Mouse (Mus musculus): ENCODE data around the gene Pced1b.
"Not testable (repeated sequence)": the region's sequence is repeated elsewhere in the genome, so short reads cannot be mapped to it uniquely, and the experiment has no call there.

The Pced1b gene

GRCm38 (mm10) chr15:97342945-97343344 lies 96.0 kb downstream of the Pced1b start:
- no peak for DNase-seq (ENCODE audit: low spot score)

GRCm38 (mm10) chr15:97343921-97344320 lies 97.0 kb downstream of the Pced1b start:
- no peak for DNase-seq (ENCODE audit: low spot score)

GRCm38 (mm10) chr15:97345110-97345509 lies 98.2 kb downstream of the Pced1b start:
- DNase-seq (ENCODE audit: low spot score), result no peak

- no peak for DNase-seq (ENCODE audit: low spot score)
These were observed 99.0 kb downstream of the Pced1b start for GRCm38 (mm10) chr15:97345917-97346316.

GRCm38 (mm10) chr15:97346413-97346812 lies 99.5 kb downstream of the Pced1b start:
- no peak for DNase-seq (ENCODE audit: low spot score)

- no peak for DNase-seq (ENCODE audit: low spot score)
These were observed 100.0 kb downstream of the Pced1b start for GRCm38 (mm10) chr15:97346897-97347296.

- DNase-seq (ENCODE audit: low spot score), result no peak
These were observed 101.8 kb downstream of the Pced1b start for GRCm38 (mm10) chr15:97348566-97349315.

GRCm38 (mm10) chr15:97350528-97350927 lies 103.6 kb downstream of the Pced1b start:
- DNase-seq (ENCODE audit: low spot score), result no peak

GRCm38 (mm10) chr15:97351016-97351415 lies 104.1 kb downstream of the Pced1b start:
- peak; percentile 10 for DNase-seq (ENCODE audit: low spot score)

GRCm38 (mm10) chr15:97351681-97352080 lies 104.8 kb downstream of the Pced1b start:
- no peak for DNase-seq (ENCODE audit: low spot score)

- no peak for DNase-seq (ENCODE audit: low spot score)
These were observed 108.9 kb downstream of the Pced1b start for GRCm38 (mm10) chr15:97355676-97356303.

- no peak for DNase-seq (ENCODE audit: low spot score)
These were observed 110.1 kb downstream of the Pced1b start for GRCm38 (mm10) chr15:97357016-97357415.

GRCm38 (mm10) chr15:97360842-97361770 lies 114.2 kb downstream of the Pced1b start:
- DNase-seq (ENCODE audit: low spot score), result no peak

- DNase-seq (ENCODE audit: low spot score), result no peak
These were observed 114.9 kb downstream of the Pced1b start for GRCm38 (mm10) chr15:97361771-97362171.

GRCm38 (mm10) chr15:97364271-97364670 lies 117.4 kb downstream of the Pced1b start:
- DNase-seq (ENCODE audit: low spot score), result not testable (repeated sequence)

GRCm38 (mm10) chr15:97364968-97365367 lies 118.1 kb downstream of the Pced1b start:
- DNase-seq (ENCODE audit: low spot score), result no peak

GRCm38 (mm10) chr15:97368035-97368608 lies 121.2 kb downstream of the Pced1b start:
- no peak for DNase-seq (ENCODE audit: low spot score)

- DNase-seq (ENCODE audit: low spot score), result no peak
These were observed 121.7 kb downstream of the Pced1b start for GRCm38 (mm10) chr15:97368631-97369030.

GRCm38 (mm10) chr15:97369144-97369543 lies 122.2 kb downstream of the Pced1b start:
- no peak for DNase-seq (ENCODE audit: low spot score)

GRCm38 (mm10) chr15:97370880-97371279 lies 124.0 kb downstream of the Pced1b start:
- no peak for DNase-seq (ENCODE audit: low spot score)

GRCm38 (mm10) chr15:97372043-97372442 lies 125.1 kb downstream of the Pced1b start:
- not testable (repeated sequence) for DNase-seq (ENCODE audit: low spot score)

- no peak for DNase-seq (ENCODE audit: low spot score)
These were observed 125.8 kb downstream of the Pced1b start for GRCm38 (mm10) chr15:97372611-97373131.

Measured in left cerebral cortex, adult 11 months (tissue).